Mouse (Mus musculus) heart, embryonic 15.5 days (tissue): ENCODE measurements around the gene Syn3. TPM values are rescaled to one million over a fixed set of nuclear protein-coding genes. Genes with fewer than 3 reads are reported as not detected.

Experiments used
- ATAC-seq: fragments of 200-750 bp; cut with Nextera tagmentation; replicated peaks from 2 replicates; pipeline ENCODE4 v1.8.0; 2017; ENCODE audit warnings: low read depth, moderate TSS enrichment; ENCODE audit not compliant: insufficient number of reproducible peaks, insufficient read depth, low FRiP score
- H3K27ac ChIP-seq: fragments of 300-500 bp; sonication (generic); 2 replicates; pipeline ENCODE4 v1.5.1; 2015; ENCODE audit warnings: mild to moderate bottlenecking, inconsistent platforms
- H3K27me3 ChIP-seq: fragments of 300-500 bp; sonication (generic); 2 replicates; pipeline ENCODE4 v1.6.1; 2015; ENCODE audit warnings: inconsistent platforms
- H3K36me3 ChIP-seq: fragments of 300-500 bp; sonication (generic); 2 replicates; pipeline ENCODE4 v1.6.1; 2015; ENCODE audit warnings: mild to moderate bottlenecking, inconsistent platforms
- H3K4me1 ChIP-seq: fragments of 300-500 bp; sonication (generic); replicated peaks from 2 replicates; pipeline ENCODE4 v1.6.1; 2015; ENCODE audit warnings: inconsistent platforms
- H3K4me2 ChIP-seq: fragments of 300-500 bp; sonication (generic); 2 replicates; pipeline ENCODE4 v1.6.1; 2015; ENCODE audit warnings: inconsistent platforms, mild to moderate bottlenecking, moderate library complexity
- H3K4me3 ChIP-seq: fragments of 300-500 bp; sonication (generic); 2 replicates; pipeline ENCODE4 v1.5.1; 2015; ENCODE audit warnings: mild to moderate bottlenecking, inconsistent platforms
- H3K9ac ChIP-seq: fragments of 300-500 bp; sonication (generic); 2 replicates; pipeline ENCODE4 v1.6.1; 2015; ENCODE audit warnings: mild to moderate bottlenecking, inconsistent platforms
- H3K9me3 ChIP-seq: fragments of 300-500 bp; sonication (generic); replicated peaks from 2 replicates; pipeline ENCODE4 v1.6.1; 2016; ENCODE audit warnings: inconsistent platforms
- WGBS: fragments of 180-500 bp; shearing (Covaris S2); methylation state at CpG from one replicate; pipeline ENCODE4 v1.1.7; 2015; ENCODE audit warnings: mixed read lengths; 5-methylcytosine and 5-hydroxymethylcytosine counted together
- polyA plus RNA-seq: library from polyadenylated mRNA; unstranded; fragments of >200 nt; fragmentation: Nextera tagmentation; extraction: Ambion mirVana; gene quantifications from 2 replicates; pipeline ENCODE4 v1.2.1, GENCODE M21; 2015

Gene Syn3
- polyA plus RNA-seq, 1 experiment from 2014 or later = 0.82 TPM

GRCm38 (mm10) chr10:86320204-86320603, 178.5 kb downstream of the Syn3 start:
- 84% methylated on average over 5 of the region's 5 CpGs for WGBS
- H3K9me3 ChIP-seq = no peaks in the 10 kb centered on the region
- H3K4me1 ChIP-seq = peaks cover 44% of the 10 kb centered on the region
- no peak overlapping the region for H3K4me2 ChIP-seq
- no peak overlapping the region for H3K27ac ChIP-seq
- no peaks in the 10 kb centered on the region for H3K36me3 ChIP-seq
- H3K27me3 ChIP-seq = no peaks in the 10 kb centered on the region
- ATAC-seq = no peak
- H3K4me3 ChIP-seq = no peak overlapping the region
- no peak overlapping the region for H3K9ac ChIP-seq

- H3K36me3 ChIP-seq = no peaks in the 10 kb centered on the region
- H3K27ac ChIP-seq = no peak overlapping the region
- WGBS = 61% methylated on average over 3 of the region's 3 CpGs
- H3K4me2 ChIP-seq = no peak overlapping the region
- H3K9me3 ChIP-seq = no peaks in the 10 kb centered on the region
- H3K9ac ChIP-seq = no peak overlapping the region
- peaks cover 49% of the 10 kb centered on the region for H3K4me1 ChIP-seq
- ATAC-seq = no peak
- H3K27me3 ChIP-seq = no peaks in the 10 kb centered on the region
- H3K4me3 ChIP-seq = no peak overlapping the region
Measured at GRCm38 (mm10) chr10:86319526-86319925, 179.2 kb downstream of the Syn3 start.

GRCm38 (mm10) chr10:86318552-86319140, 180.1 kb downstream of the Syn3 start:
- Histone ChIP-seq H3K27ac (no peak overlapping the region), H3K9ac (no peak overlapping the region), H3K27me3 (no peaks in the 10 kb centered on the region), H3K9me3 (no peaks in the 10 kb centered on the region), H3K4me2 (no peak overlapping the region), H3K36me3 (no peaks in the 10 kb centered on the region), H3K4me1 (peaks cover 57% of the 10 kb centered on the region), H3K4me3 (no peak overlapping the region)
- 84% methylated on average over 5 of the region's 5 CpGs for WGBS
- ATAC-seq = no peak

- 61% methylated on average over 7 of the region's 7 CpGs for WGBS
- H3K27ac ChIP-seq = peak overlapping the region; percentile 18; the same call in 1 of the 2 replicates
- H3K4me3 ChIP-seq = no peak overlapping the region
- H3K4me2 ChIP-seq = no peak overlapping the region
- H3K9ac ChIP-seq = no peak overlapping the region
- H3K4me1 ChIP-seq = peaks cover 60% of the 10 kb centered on the region
- H3K36me3 ChIP-seq = no peaks in the 10 kb centered on the region
- no peaks in the 10 kb centered on the region for H3K9me3 ChIP-seq
- H3K27me3 ChIP-seq = no peaks in the 10 kb centered on the region
- no peak for ATAC-seq
Measured at GRCm38 (mm10) chr10:86317633-86318032, 181.1 kb downstream of the Syn3 start.

GRCm38 (mm10) chr10:86315513-86315912, 183.2 kb downstream of the Syn3 start:
- WGBS = 37% methylated on average over 3 of the region's 3 CpGs
- no peaks in the 10 kb centered on the region for H3K9me3 ChIP-seq
- no peaks in the 10 kb centered on the region for H3K36me3 ChIP-seq
- H3K4me3 ChIP-seq = no peak overlapping the region
- H3K27ac ChIP-seq = no peak overlapping the region
- H3K4me1 ChIP-seq = peaks cover 52% of the 10 kb centered on the region
- no peaks in the 10 kb centered on the region for H3K27me3 ChIP-seq
- H3K9ac ChIP-seq = no peak overlapping the region
- no peak for ATAC-seq
- H3K4me2 ChIP-seq = no peak overlapping the region

- no peak overlapping the region for H3K4me2 ChIP-seq
- H3K36me3 ChIP-seq = no peaks in the 10 kb centered on the region
- no peak overlapping the region for H3K9ac ChIP-seq
- peak overlapping the region; percentile 72 for H3K27ac ChIP-seq
- H3K4me3 ChIP-seq = no peak overlapping the region
- WGBS = 38% methylated on average over 1 of the region's 1 CpGs
- no peaks in the 10 kb centered on the region for H3K27me3 ChIP-seq
- ATAC-seq = peak; percentile 75
- H3K4me1 ChIP-seq = peaks cover 52% of the 10 kb centered on the region
- no peaks in the 10 kb centered on the region for H3K9me3 ChIP-seq
Measured at GRCm38 (mm10) chr10:86313448-86313847, 185.2 kb downstream of the Syn3 start.

- Histone ChIP-seq H3K27me3 (no peaks in the 10 kb centered on the region), H3K27ac (peak overlapping the region; percentile 72), H3K4me3 (no peak overlapping the region), H3K4me2 (no peak overlapping the region), H3K9me3 (no peaks in the 10 kb centered on the region), H3K36me3 (no peaks in the 10 kb centered on the region), H3K4me1 (peaks cover 52% of the 10 kb centered on the region), H3K9ac (no peak overlapping the region)
- WGBS = 71% methylated on average over 3 of the region's 3 CpGs
- no peak for ATAC-seq
Measured at GRCm38 (mm10) chr10:86312976-86313375, 185.7 kb downstream of the Syn3 start.

- no peak overlapping the region for H3K4me3 ChIP-seq
- 0 out of 2 replicates have a peak, but pooled peaks have one; percentile 65 for ATAC-seq
- no peaks in the 10 kb centered on the region for H3K27me3 ChIP-seq
- WGBS = 30% methylated on average over 6 of the region's 6 CpGs
- H3K4me2 ChIP-seq = no peak overlapping the region
- H3K9ac ChIP-seq = no peak overlapping the region
- peak overlapping the region; percentile 47 for H3K27ac ChIP-seq
- no peaks in the 10 kb centered on the region for H3K9me3 ChIP-seq
- peaks cover 37% of the 10 kb centered on the region for H3K4me1 ChIP-seq
- peaks cover 14% of the 10 kb centered on the region; the same call in 1 of the 2 replicates for H3K36me3 ChIP-seq
Measured at GRCm38 (mm10) chr10:86310527-86310926, 188.2 kb downstream of the Syn3 start.

- H3K27me3 ChIP-seq = no peaks in the 10 kb centered on the region
- WGBS = 79% methylated on average over 4 of the region's 4 CpGs
- H3K4me1 ChIP-seq = peaks cover 32% of the 10 kb centered on the region
- H3K27ac ChIP-seq = no peak overlapping the region
- no peaks in the 10 kb centered on the region for H3K9me3 ChIP-seq
- no peak overlapping the region for H3K4me3 ChIP-seq
- H3K36me3 ChIP-seq = peaks cover 14% of the 10 kb centered on the region; the same call in 1 of the 2 replicates
- no peak for ATAC-seq
- H3K9ac ChIP-seq = no peak overlapping the region
- H3K4me2 ChIP-seq = no peak overlapping the region
Measured at GRCm38 (mm10) chr10:86307235-86307634, 191.5 kb downstream of the Syn3 start.

GRCm38 (mm10) chr10:86304583-86304982, 194.1 kb downstream of the Syn3 start:
- no peak for ATAC-seq
- Histone ChIP-seq H3K4me1 (peaks cover 36% of the 10 kb centered on the region), H3K4me2 (no peak overlapping the region), H3K9me3 (no peaks in the 10 kb centered on the region), H3K36me3 (peaks cover 14% of the 10 kb centered on the region; the same call in 1 of the 2 replicates), H3K4me3 (no peak overlapping the region), H3K27ac (no peak overlapping the region), H3K9ac (no peak overlapping the region), H3K27me3 (no peaks in the 10 kb centered on the region)
- WGBS = 25% methylated on average over 2 of the region's 2 CpGs

- Histone ChIP-seq H3K36me3 (peaks cover 14% of the 10 kb centered on the region; the same call in 1 of the 2 replicates), H3K4me3 (peak overlapping the region; percentile 69), H3K9ac (no peak overlapping the region), H3K27me3 (no peaks in the 10 kb centered on the region), H3K9me3 (no peaks in the 10 kb centered on the region), H3K4me1 (peaks cover 38% of the 10 kb centered on the region), H3K27ac (peak overlapping the region; percentile 89; the same call in 1 of the 2 replicates), H3K4me2 (peak overlapping the region; percentile 86)
- 51% methylated on average over 2 of the region's 2 CpGs for WGBS
- no peak for ATAC-seq
Measured at GRCm38 (mm10) chr10:86303495-86303876, 195.2 kb downstream of the Syn3 start.
